Mouse (Mus musculus) granulocyte monocyte progenitor cell, adult 5-6 weeks (primary cell): ENCODE results near the gene Cldn11. TPM values are rescaled to one million over a fixed set of nuclear protein-coding genes. Genes with fewer than 3 reads are reported as not detected.

ENCODE experiments used
- total RNA-seq, 2 experiments: library from RNA; stranded (forward) in 1 of 2; stranded (reverse) in 1 of 2; fragments of 200-712, 200-1000 nt in 1 of 2; fragments of >200 nt in 1 of 2; fragmentation: Nextera tagmentation in 1 of 2; gene quantifications; 2 replicates each; pipeline ENCODE4 v1.2.3; 2014 to 2017

The Cldn11 gene
- total RNA-seq, 2 experiments from 2014 or later = not detected

Other genes starting within 250 kb of the Cldn11 start
- gene Phc3, start 180.5 kb upstream of the Cldn11 start, total RNA-seq (2014; fragmentation: Nextera tagmentation) = 31.6 and 33.7 TPM in 2 replicates
- gene Phc3, start 180.5 kb upstream of the Cldn11 start, total RNA-seq (2017) = 13.8 and 14.1 TPM in 2 replicates
- gene Prkci, start 154.2 kb upstream of the Cldn11 start, total RNA-seq (2014; fragmentation: Nextera tagmentation) = 12.8 and 22.5 TPM in 2 replicates
- gene Prkci, start 154.2 kb upstream of the Cldn11 start, total RNA-seq (2017) = 16.0 and 19.6 TPM in 2 replicates
- gene Skil, start 54.9 kb upstream of the Cldn11 start, total RNA-seq (2014; fragmentation: Nextera tagmentation) = 5.0 and 7.4 TPM in 2 replicates
- 9.2 and 10.5 TPM in 2 replicates for gene Skil, start 54.9 kb upstream of the Cldn11 start, total RNA-seq (2017)
- gene Slc7a14, start 160.5 kb downstream of the Cldn11 start, total RNA-seq (2014; fragmentation: Nextera tagmentation) = not detected in 2 replicates
- gene Slc7a14, start 160.5 kb downstream of the Cldn11 start, total RNA-seq (2017) = not detected in 2 replicates